Comparison of ENCODE assay signal across 25 mouse cellular contexts in the genomic region with DNA sequence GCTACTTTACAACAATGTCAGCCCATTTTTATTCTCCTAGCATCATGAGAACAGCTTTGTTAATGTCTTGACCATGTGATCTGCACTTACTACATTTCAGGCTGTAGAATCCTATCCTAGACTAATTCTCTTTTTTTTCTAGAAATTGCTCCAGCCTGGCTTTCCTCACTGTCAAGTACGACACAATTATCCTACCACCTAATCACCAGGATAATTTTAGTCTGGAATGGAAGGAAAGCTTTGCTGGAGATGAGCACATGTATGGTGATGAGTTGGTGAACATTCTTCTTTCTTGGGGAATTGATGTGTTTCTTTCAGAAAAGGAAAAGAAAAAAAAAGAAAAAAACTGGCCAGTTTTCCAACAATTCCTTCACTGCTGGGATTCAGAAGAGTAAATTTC. TPM values are rescaled to one million over a fixed set of nuclear protein-coding genes. Genes with fewer than 3 reads are reported as not detected.
DNase-seq lines count a peak whose midpoint lies in the region; ATAC-seq lines count a peak whose summit lies in the region.
"Had no signal": no experiment of that assay in that cellular context is flagged by ENCODE, and none has a peak within 500 bp of the region (broad histone marks: within the 10 kb centered on the region; RNA-seq: fewer than 3 reads in every experiment).

No protein-coding gene starts in this region.

- peak; percentile 24 for DNase-seq in heart, adult 11 months
- no peak for DNase-seq in lung, postnatal 4 days
- peak; percentile 30 for DNase-seq in lung, postnatal 10 days
- DNase-seq in lung, postnatal 25 days (ENCODE audit: low spot score): no peak
- DNase-seq: adrenal gland, adult 8-10 months; adrenal gland, postnatal 14 days; adrenal gland, postnatal 36 days; B cell, adult 2 months; cerebellum, adult 11-12 months; cerebellum, adult 2 months; cerebellum, adult 9-10 months; cerebellum, postnatal 10 days; cerebellum, postnatal 25 days had no signal

- 56% methylated on average over 1 of the region's 1 CpGs for WGBS in heart, embryonic 11.5 days (ENCODE audit: insufficient replicate concordance)
- WGBS in lung, embryonic 16.5 days: 66% methylated on average over 1 of the region's 1 CpGs

- H3K27ac ChIP-seq in heart, embryonic 11.5 days (ENCODE audit: low read depth, low read length): no peak overlapping the region
- H3K27ac ChIP-seq in lung, embryonic 16.5 days (ENCODE audit: low read length): no peak overlapping the region
- H3K27ac ChIP-seq: embryonic facial prominence, embryonic 10.5 days; embryonic facial prominence, embryonic 12.5 days; forebrain, embryonic 13.5 days; forebrain, embryonic 15.5 days had no signal

- no peak overlapping the region for H3K4me3 ChIP-seq in heart, embryonic 11.5 days (ENCODE audit: low read depth, low read length)
- no peak overlapping the region for H3K4me3 ChIP-seq in lung, embryonic 16.5 days (ENCODE audit: low read length)
- H3K4me3 ChIP-seq: embryonic facial prominence, embryonic 10.5 days; embryonic facial prominence, embryonic 12.5 days; forebrain, embryonic 13.5 days; forebrain, embryonic 15.5 days had no signal

- H3K4me2 ChIP-seq in heart, embryonic 11.5 days: no peak overlapping the region
- H3K4me2 ChIP-seq in lung, embryonic 16.5 days (ENCODE audit: low read depth, low read length): no peak overlapping the region
- H3K4me2 ChIP-seq: embryonic facial prominence, embryonic 12.5 days; forebrain, embryonic 13.5 days; forebrain, embryonic 15.5 days had no signal

- H3K9me3 ChIP-seq in heart, embryonic 11.5 days (replicated peaks; ENCODE audit: control insufficient read depth, low read length): no peaks in the 10 kb centered on the region
- H3K9me3 ChIP-seq in lung, embryonic 16.5 days (ENCODE audit: control insufficient read depth, low read length): no peaks in the 10 kb centered on the region
- H3K9me3 ChIP-seq: embryonic facial prominence, embryonic 10.5 days; embryonic facial prominence, embryonic 12.5 days; forebrain, embryonic 13.5 days; forebrain, embryonic 15.5 days; G1E had no signal

- no peak overlapping the region for H3K9ac ChIP-seq in heart, embryonic 11.5 days (ENCODE audit: low read depth, low read length)
- no peak overlapping the region for H3K9ac ChIP-seq in lung, embryonic 16.5 days (ENCODE audit: low read length)
- H3K9ac ChIP-seq: embryonic facial prominence, embryonic 12.5 days; forebrain, embryonic 13.5 days; forebrain, embryonic 15.5 days had no signal

- H3K27me3 ChIP-seq in heart, embryonic 11.5 days (ENCODE audit: control insufficient read depth, insufficient read depth, low read length): no peaks in the 10 kb centered on the region
- no peaks in the 10 kb centered on the region for H3K27me3 ChIP-seq in lung, embryonic 16.5 days (ENCODE audit: control insufficient read depth, insufficient read depth, low read depth, low read length)
- H3K27me3 ChIP-seq: CH12.LX; embryonic facial prominence, embryonic 12.5 days; forebrain, embryonic 13.5 days; forebrain, embryonic 15.5 days; Patski had no signal

- no peaks in the 10 kb centered on the region for H3K36me3 ChIP-seq in heart, embryonic 11.5 days (ENCODE audit: control insufficient read depth, insufficient read depth, low read length)
- no peaks in the 10 kb centered on the region for H3K36me3 ChIP-seq in lung, embryonic 16.5 days (ENCODE audit: control insufficient read depth, insufficient read depth, low read length)
- H3K36me3 ChIP-seq: embryonic facial prominence, embryonic 10.5 days; embryonic facial prominence, embryonic 12.5 days; forebrain, embryonic 15.5 days; G1E had no signal

- no peak for ATAC-seq in heart, embryonic 11.5 days (replicated peaks; ENCODE audit: insufficient number of reproducible peaks, low FRiP score, low TSS enrichment)
- peak; percentile 41; the same call in 1 of the 2 replicates for ATAC-seq in lung, embryonic 16.5 days (ENCODE audit: low read depth)
- ATAC-seq: activated CD4-positive, CD25-positive, alpha-beta regulatory T cell, adult 4 months; CD4-positive, CD25-positive, alpha-beta regulatory T cell, adult 4 months; forebrain, embryonic 13.5 days; forebrain, embryonic 15.5 days; Patski had no signal

- H3K4me1 ChIP-seq in heart, embryonic 11.5 days (ENCODE audit: control insufficient read depth, insufficient read depth, low read length): no peaks in the 10 kb centered on the region
- H3K4me1 ChIP-seq in lung, embryonic 16.5 days (replicated peaks; ENCODE audit: control insufficient read depth, insufficient read depth, low read length): no peaks in the 10 kb centered on the region
- H3K4me1 ChIP-seq: embryonic facial prominence, embryonic 10.5 days; embryonic facial prominence, embryonic 12.5 days; forebrain, embryonic 13.5 days; forebrain, embryonic 15.5 days had no signal

RNA-seq across cellular contexts. Expression of gene Ehf, which starts 28.8 kb away (rescaled TPM):
- 0.33 TPM in 1 of 2 replicates, not detected in the other for polyA plus RNA-seq in heart, embryonic 11.5 days (2014; fragmentation: Nextera tagmentation; extraction: Ambion mirVana)
- 7.1 and 7.3 TPM in 2 replicates for polyA plus RNA-seq in lung, embryonic 16.5 days (2015; fragmentation: Nextera tagmentation; extraction: Ambion mirVana)
- polyA plus RNA-seq: activated CD4-positive, CD25-positive, alpha-beta regulatory T cell, adult 4 months; embryonic facial prominence, embryonic 10.5 days; forebrain, embryonic 11.5 days had no signal

Comparison
In these comparisons a context has a peak if more than half of its experiments do, and no peak if none do; other contexts are left out.
1. DNase-seq: peak in heart, adult 11 months (single experiment) and lung, postnatal 10 days (single experiment); none in lung, postnatal 4 days (0 of 2) and lung, postnatal 25 days (single experiment).